Comparison of ENCODE assay signal across 8 mouse cellular contexts in the genomic region with DNA sequence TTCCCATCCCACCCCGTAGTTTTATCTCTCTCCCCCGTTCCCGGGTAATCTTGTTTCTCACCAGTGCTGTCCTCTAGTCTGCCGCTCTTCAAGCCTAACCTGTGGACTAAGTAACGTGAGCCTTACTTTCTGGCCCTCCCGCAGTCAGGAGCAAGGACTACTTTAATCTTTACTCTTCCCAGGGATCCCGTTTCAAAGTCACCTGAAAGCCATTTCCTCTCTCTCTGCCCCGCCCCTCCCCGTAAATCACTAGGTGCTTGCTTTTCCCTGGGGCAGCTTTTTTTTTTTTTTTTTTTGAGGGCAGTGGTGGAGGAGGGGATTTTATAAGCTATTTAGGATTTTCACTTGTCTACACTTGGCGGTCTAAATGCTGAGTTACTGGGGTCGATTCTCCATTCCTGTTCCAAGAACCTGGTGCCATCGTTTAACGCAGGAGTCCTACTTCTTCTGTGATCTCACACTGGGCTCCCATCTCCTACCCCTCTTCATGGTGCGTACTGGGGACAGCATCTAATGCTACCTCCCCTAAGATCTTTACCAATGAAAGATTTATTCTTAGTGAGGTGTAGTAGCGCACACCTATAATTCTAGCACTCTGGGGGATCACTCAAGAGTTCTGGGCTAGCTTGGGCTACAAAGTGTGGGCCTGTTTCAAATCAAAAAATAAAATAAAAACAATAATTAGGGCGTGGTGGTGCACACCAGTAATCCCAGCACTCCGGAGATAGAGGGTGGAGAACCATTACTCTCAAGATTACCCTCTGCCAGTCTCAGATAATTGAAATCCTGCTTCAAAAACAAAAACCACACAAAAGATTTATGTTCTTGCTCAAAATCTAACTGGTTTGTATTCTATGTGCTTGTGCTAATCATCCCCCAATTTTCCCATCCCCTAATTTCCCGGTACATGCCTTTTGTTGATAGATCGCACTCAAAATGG. TPM values are rescaled to one million over a fixed set of nuclear protein-coding genes. Genes with fewer than 3 reads are reported as not detected.
DNase-seq lines count a peak whose midpoint lies in the region; ATAC-seq and TF ChIP-seq lines count a peak whose summit lies in the region.

No protein-coding gene starts in this region.

- DNase-seq in lung, postnatal 36 days, result peak; percentile 22
- no peak for DNase-seq in lung, postnatal 25 days (ENCODE audit: low spot score)
- peak; percentile 81 to 89 for DNase-seq in kidney, postnatal 25 days
- DNase-seq in right cerebral cortex, postnatal 14 days, result no peak
- no peak for DNase-seq in layer of hippocampus, postnatal 14 days (ENCODE audit: low spot score in 2 of 2)
- DNase-seq in ovary, adult 18-20 months (ENCODE audit: low spot score), result no peak

- H3K4me2 ChIP-seq in forebrain, embryonic 13.5 days, result peak overlapping the region; percentile 95

- H3K36me3 ChIP-seq in forebrain, embryonic 13.5 days (ENCODE audit: poor library complexity, severe bottlenecking), result no peaks in the 10 kb centered on the region

- peak overlapping the region; percentile 58 for H3K4me3 ChIP-seq in forebrain, embryonic 13.5 days
- peak overlapping the region; percentile 68; the same call in 1 of the 2 replicates for H3K4me3 ChIP-seq in olfactory bulb, adult 2 months (ENCODE audit: insufficient read depth, low read depth, low read length)

- ATAC-seq in forebrain, embryonic 13.5 days, result no peak

- WGBS in forebrain, embryonic 13.5 days, result 1% methylated on average over 19 of the region's 19 CpGs
- WGBS in olfactory bulb, adult 2 months, result 31% methylated on average over 19 of the region's 19 CpGs

- H3K27ac ChIP-seq in forebrain, embryonic 13.5 days, result no peak overlapping the region
- H3K27ac ChIP-seq in olfactory bulb, adult 2 months (ENCODE audit: insufficient read depth, low read depth, low read length), result no peak overlapping the region

- no peak for TF ChIP-seq POLR2A in olfactory bulb, adult 2 months (IDR thresholded peaks at IDR 0.05; ENCODE audit: insufficient read depth, low read depth, low read length)

- H3K27me3 ChIP-seq in forebrain, embryonic 13.5 days, result peaks cover 70% of the 10 kb centered on the region

- no peak for TF ChIP-seq CTCF in olfactory bulb, adult 2 months (IDR thresholded peaks at IDR 0.05; ENCODE audit: insufficient read depth, low read depth, low read length)

- no peaks in the 10 kb centered on the region for H3K9me3 ChIP-seq in forebrain, embryonic 13.5 days (replicated peaks)

- peaks cover 26% of the 10 kb centered on the region for H3K4me1 ChIP-seq in forebrain, embryonic 13.5 days
- peaks cover 14% of the 10 kb centered on the region for H3K4me1 ChIP-seq in olfactory bulb, adult 2 months (ENCODE audit: control insufficient read depth, insufficient read depth, low read length)

- peak overlapping the region; percentile 62; the same call in 1 of the 2 replicates for H3K9ac ChIP-seq in forebrain, embryonic 13.5 days

RNA-seq across cellular contexts. Expression of a gene that starts 1.6 kb away (rescaled TPM):
- polyA plus RNA-seq in forebrain, embryonic 13.5 days (2015; fragmentation: Nextera tagmentation; extraction: Ambion mirVana), result 0.63 and 0.97 TPM in 2 replicates
- polyA plus RNA-seq in olfactory bulb, adult 2 months (2012; ENCODE audit: insufficient read depth, insufficient read length, low replicate concordance, missing spikeins), result not detected in 2 replicates
- total RNA-seq in layer of hippocampus, postnatal 14 days (2021), result 10 to 100 TPM; 16.1 to 18.6 TPM

Comparison
In these comparisons a context has a peak if more than half of its experiments do, and no peak if none do; other contexts are left out.
1. DNase-seq: peak in lung, postnatal 36 days (single experiment) and kidney, postnatal 25 days (2 of 2); none in lung, postnatal 25 days (single experiment), right cerebral cortex, postnatal 14 days (single experiment), layer of hippocampus, postnatal 14 days (0 of 2) and ovary, adult 18-20 months (single experiment).